8 mouse cellular contexts compared by ENCODE assay signal in genomic region chr8:84180530-84181190, GRCm38 (mm10). TPM values are rescaled to one million over a fixed set of nuclear protein-coding genes. Genes with fewer than 3 reads are reported as not detected.
DNase-seq lines count a peak whose midpoint lies in the region; ATAC-seq lines count a peak whose summit lies in the region.

No protein-coding gene starts in this region.

- H3K4me2 ChIP-seq in heart, embryonic 13.5 days: peak overlapping the region; percentile 64
- H3K4me2 ChIP-seq in limb, embryonic 11.5 days (ENCODE audit: low read depth, severe bottlenecking): peak overlapping the region; percentile 62
- H3K4me2 ChIP-seq in midbrain, embryonic 15.5 days: peak overlapping the region; percentile 79

- H3K4me3 ChIP-seq in heart, embryonic 13.5 days: peak overlapping the region; percentile 19
- peak overlapping the region; percentile 27 for H3K4me3 ChIP-seq in limb, embryonic 11.5 days (ENCODE audit: low read depth, low read length)
- H3K4me3 ChIP-seq in midbrain, embryonic 15.5 days: peak overlapping the region; percentile 29

- peak overlapping the region; percentile 72 for H3K9ac ChIP-seq in heart, embryonic 13.5 days
- peak overlapping the region; percentile 69 for H3K9ac ChIP-seq in limb, embryonic 11.5 days (ENCODE audit: low read length)
- peak overlapping the region; percentile 45 for H3K9ac ChIP-seq in midbrain, embryonic 15.5 days

- peak; percentile 29; the same call in 1 of the 2 replicates for ATAC-seq in heart, embryonic 13.5 days (ENCODE audit: extremely low read depth, insufficient number of reproducible peaks, low FRiP score, low TSS enrichment)
- peak; percentile 61 for ATAC-seq in limb, embryonic 11.5 days (ENCODE audit: insufficient number of reproducible peaks, low FRiP score, low TSS enrichment, low read depth)
- peak; percentile 44; the same call in 1 of the 2 replicates for ATAC-seq in midbrain, embryonic 15.5 days (replicated peaks)

- peaks cover 66% of the 10 kb centered on the region for H3K4me1 ChIP-seq in heart, embryonic 13.5 days
- peaks cover 42% of the 10 kb centered on the region for H3K4me1 ChIP-seq in limb, embryonic 11.5 days (ENCODE audit: control insufficient read depth, insufficient read depth, low read length)
- H3K4me1 ChIP-seq in midbrain, embryonic 15.5 days: peaks cover 58% of the 10 kb centered on the region

- no peaks in the 10 kb centered on the region for H3K9me3 ChIP-seq in heart, embryonic 13.5 days
- H3K9me3 ChIP-seq in limb, embryonic 11.5 days (ENCODE audit: control insufficient read depth, low read length): no peaks in the 10 kb centered on the region
- no peaks in the 10 kb centered on the region for H3K9me3 ChIP-seq in midbrain, embryonic 15.5 days

- H3K27ac ChIP-seq in heart, embryonic 13.5 days (replicated peaks): peak overlapping the region; percentile 65
- H3K27ac ChIP-seq in limb, embryonic 11.5 days (replicated peaks; ENCODE audit: low read depth, low read length): peak overlapping the region; percentile 92
- peak overlapping the region; percentile 81 for H3K27ac ChIP-seq in midbrain, embryonic 15.5 days

- peak; percentile 55 for DNase-seq in adrenal gland, postnatal 14 days
- DNase-seq in adrenal gland, postnatal 25 days: no peak
- DNase-seq in R1 (ENCODE audit: low read depth, low spot score) (peak; percentile 83), MN1 (ENCODE audit: low spot score) (no peak)
- DNase-seq in limb, embryonic 11.5 days (ENCODE audit: low spot score): peak; percentile 85
- peak; percentile 89 for DNase-seq in thymus, postnatal 4 days

- H3K36me3 ChIP-seq in heart, embryonic 13.5 days: no peaks in the 10 kb centered on the region
- peaks cover 6% of the 10 kb centered on the region for H3K36me3 ChIP-seq in limb, embryonic 11.5 days (ENCODE audit: control insufficient read depth, insufficient read depth, low read length)
- H3K36me3 ChIP-seq in midbrain, embryonic 15.5 days (replicated peaks): no peaks in the 10 kb centered on the region

- H3K27me3 ChIP-seq in heart, embryonic 13.5 days (replicated peaks): no peaks in the 10 kb centered on the region; the same call in 1 of the 2 replicates
- H3K27me3 ChIP-seq in limb, embryonic 11.5 days (ENCODE audit: control insufficient read depth, insufficient read depth, low read length): no peaks in the 10 kb centered on the region
- no peaks in the 10 kb centered on the region for H3K27me3 ChIP-seq in midbrain, embryonic 15.5 days (replicated peaks)

- WGBS in heart, embryonic 13.5 days: 4% methylated on average over 16 of the region's 16 CpGs
- under 1% methylated on average over 16 of the region's 16 CpGs for WGBS in limb, embryonic 11.5 days
- under 1% methylated on average over 16 of the region's 16 CpGs for WGBS in midbrain, embryonic 15.5 days

RNA-seq across cellular contexts. Expression of gene Nanos3, which starts 4.4 kb away (rescaled TPM):
- 0.67 and 1.2 TPM in 2 replicates for total RNA-seq in adrenal gland, postnatal 14 days (2021)
- total RNA-seq in adrenal gland, postnatal 25 days (2021): 1.3 TPM in 1 of 2 replicates, not detected in the other
- polyA plus RNA-seq in heart, embryonic 13.5 days (2015; fragmentation: Nextera tagmentation; extraction: Ambion mirVana): 1.9 and 2.8 TPM in 2 replicates
- 4.3 and 4.9 TPM in 2 replicates for polyA plus RNA-seq in limb, embryonic 11.5 days (2014; fragmentation: Nextera tagmentation; extraction: Ambion mirVana)
- polyA plus RNA-seq in midbrain, embryonic 15.5 days (2015; fragmentation: Nextera tagmentation; extraction: Ambion mirVana): 8.1 and 8.5 TPM in 2 replicates

RNA-seq across cellular contexts. Expression of gene 4930432K21Rik, which starts 32.8 kb away (rescaled TPM):
- total RNA-seq in adrenal gland, postnatal 14 days (2021): 0.49 and 0.82 TPM in 2 replicates
- 0.73 and 1.4 TPM in 2 replicates for total RNA-seq in adrenal gland, postnatal 25 days (2021)
- polyA plus RNA-seq in heart, embryonic 13.5 days (2015; fragmentation: Nextera tagmentation; extraction: Ambion mirVana): 0.82 and 0.88 TPM in 2 replicates
- polyA plus RNA-seq in limb, embryonic 11.5 days (2014; fragmentation: Nextera tagmentation; extraction: Ambion mirVana): 0.61 and 0.89 TPM in 2 replicates
- polyA plus RNA-seq in midbrain, embryonic 15.5 days (2015; fragmentation: Nextera tagmentation; extraction: Ambion mirVana): 2.5 and 2.9 TPM in 2 replicates

RNA-seq across cellular contexts. Expression of gene Cc2d1a, which starts 32.9 kb away (rescaled TPM):
- 23.8 and 31.0 TPM in 2 replicates for total RNA-seq in adrenal gland, postnatal 14 days (2021)
- 31.4 and 34.9 TPM in 2 replicates for total RNA-seq in adrenal gland, postnatal 25 days (2021)
- polyA plus RNA-seq in heart, embryonic 13.5 days (2015; fragmentation: Nextera tagmentation; extraction: Ambion mirVana): 14.5 and 15.3 TPM in 2 replicates
- 15.2 and 15.7 TPM in 2 replicates for polyA plus RNA-seq in limb, embryonic 11.5 days (2014; fragmentation: Nextera tagmentation; extraction: Ambion mirVana)
- 52.5 and 53.3 TPM in 2 replicates for polyA plus RNA-seq in midbrain, embryonic 15.5 days (2015; fragmentation: Nextera tagmentation; extraction: Ambion mirVana)

RNA-seq across cellular contexts. Expression of gene Podnl1, which starts 54.9 kb away (rescaled TPM):
- total RNA-seq in adrenal gland, postnatal 14 days (2021): 0.44 and 1.1 TPM in 2 replicates
- 0.62 and 1.0 TPM in 2 replicates for total RNA-seq in adrenal gland, postnatal 25 days (2021)
- 0.06 and 0.12 TPM in 2 replicates for polyA plus RNA-seq in heart, embryonic 13.5 days (2015; fragmentation: Nextera tagmentation; extraction: Ambion mirVana)
- 0.10 and 0.17 TPM in 2 replicates for polyA plus RNA-seq in limb, embryonic 11.5 days (2014; fragmentation: Nextera tagmentation; extraction: Ambion mirVana)
- 0.68 and 0.73 TPM in 2 replicates for polyA plus RNA-seq in midbrain, embryonic 15.5 days (2015; fragmentation: Nextera tagmentation; extraction: Ambion mirVana)

RNA-seq across cellular contexts. Expression of gene Zswim4, which starts 56.2 kb away (rescaled TPM):
- 32.3 and 39.5 TPM in 2 replicates for total RNA-seq in adrenal gland, postnatal 14 days (2021)
- total RNA-seq in adrenal gland, postnatal 25 days (2021): 41.3 and 44.1 TPM in 2 replicates
- 9.1 and 9.3 TPM in 2 replicates for polyA plus RNA-seq in heart, embryonic 13.5 days (2015; fragmentation: Nextera tagmentation; extraction: Ambion mirVana)
- polyA plus RNA-seq in limb, embryonic 11.5 days (2014; fragmentation: Nextera tagmentation; extraction: Ambion mirVana): 23.9 and 24.5 TPM in 2 replicates
- polyA plus RNA-seq in midbrain, embryonic 15.5 days (2015; fragmentation: Nextera tagmentation; extraction: Ambion mirVana): 33.2 and 33.3 TPM in 2 replicates

Comparison
In these comparisons a context has a peak if more than half of its experiments do, and no peak if none do; other contexts are left out.
1. DNase-seq: peak in adrenal gland, postnatal 14 days (single experiment), R1 (single experiment), limb, embryonic 11.5 days (single experiment) and thymus, postnatal 4 days (single experiment); none in adrenal gland, postnatal 25 days (single experiment) and MN1 (single experiment).
2. Peak in every context shown above with its lines, with median percentiles within 50 percentile points of each other: ATAC-seq, H3K27ac ChIP-seq, H3K4me2 ChIP-seq, H3K4me3 ChIP-seq and H3K9ac ChIP-seq.